Mouse (Mus musculus) B cell, adult 2 months (primary cell): Measurements from ENCODE around the gene Nlrx1.
A peak's percentile ranks its signal among the peaks of the same experiment; 100 is the strongest.

ENCODE experiments used
- DNase-seq, 2 experiments: peaks; one replicate each; pipeline ENCODE4 v3.0.0; 2022

Nlrx1 gene

DNA sequence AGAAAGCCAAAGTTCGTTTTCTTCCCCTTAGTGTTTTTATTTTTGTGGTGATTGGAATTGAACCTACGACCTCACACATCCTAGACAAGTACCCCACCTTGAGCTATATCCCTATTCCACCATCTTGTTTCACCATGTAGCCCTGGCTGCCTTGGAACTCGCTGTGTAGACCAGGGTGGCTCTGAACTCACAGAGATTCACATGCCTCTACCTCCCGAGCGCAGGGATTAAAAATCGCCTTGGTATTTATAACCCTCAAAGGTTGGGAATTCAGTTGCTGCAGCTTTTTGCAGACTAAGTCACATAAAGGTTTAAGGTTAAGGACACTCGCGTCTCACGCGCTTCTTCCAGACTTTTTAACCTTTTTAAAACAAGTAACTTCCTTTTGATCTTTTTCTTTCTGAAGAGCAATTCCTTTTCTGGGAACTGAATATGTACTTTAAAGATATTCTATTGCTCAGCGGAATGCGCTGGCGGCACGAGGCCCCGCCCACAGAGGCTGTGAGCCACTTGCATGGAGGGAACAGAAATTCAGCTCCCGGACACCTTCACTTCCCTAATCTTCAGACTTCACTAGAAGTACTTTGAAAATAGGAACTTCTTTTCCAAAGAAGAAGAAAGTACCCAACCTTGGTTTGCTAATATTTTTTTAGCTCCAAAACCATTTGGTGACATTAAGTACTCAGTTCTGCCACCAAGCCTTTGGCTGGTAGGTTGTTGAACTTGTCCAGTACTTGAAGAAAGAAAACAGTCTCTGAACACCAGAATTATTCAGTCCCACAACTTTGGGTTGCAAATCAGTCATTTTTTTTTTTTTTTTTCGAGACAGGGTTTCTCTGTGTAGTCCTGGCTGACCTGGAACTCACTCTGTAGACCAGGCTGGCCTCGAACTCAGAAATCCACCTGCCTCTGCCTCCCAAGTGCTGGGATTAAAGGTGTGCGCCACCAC, 33.6 kb downstream of the Nlrx1 start:
- DNase-seq = peak; percentile 71 to 74

- peak; percentile 99 for DNase-seq
These were observed 34.5 kb downstream of the Nlrx1 start, which contains the start of gene Cbl for GRCm38 (mm10) chr9:44233802-44234478. Cbl (minus strand) TSS chr9:44234049.

GRCm38 (mm10) chr9:44233021-44233801, 35.2 kb downstream of the Nlrx1 start:
- DNase-seq = peak; percentile 41 to 45

- DNase-seq = no peak
These were observed 36.8 kb downstream of the Nlrx1 start for GRCm38 (mm10) chr9:44231609-44232008.

- peak; percentile 33 to 38 for DNase-seq
These were observed 42.4 kb downstream of the Nlrx1 start for GRCm38 (mm10) chr9:44225993-44226392.

- DNase-seq = peak; percentile 41 to 43
These were observed 54.9 kb downstream of the Nlrx1 start for GRCm38 (mm10) chr9:44213538-44213937.

DNA sequence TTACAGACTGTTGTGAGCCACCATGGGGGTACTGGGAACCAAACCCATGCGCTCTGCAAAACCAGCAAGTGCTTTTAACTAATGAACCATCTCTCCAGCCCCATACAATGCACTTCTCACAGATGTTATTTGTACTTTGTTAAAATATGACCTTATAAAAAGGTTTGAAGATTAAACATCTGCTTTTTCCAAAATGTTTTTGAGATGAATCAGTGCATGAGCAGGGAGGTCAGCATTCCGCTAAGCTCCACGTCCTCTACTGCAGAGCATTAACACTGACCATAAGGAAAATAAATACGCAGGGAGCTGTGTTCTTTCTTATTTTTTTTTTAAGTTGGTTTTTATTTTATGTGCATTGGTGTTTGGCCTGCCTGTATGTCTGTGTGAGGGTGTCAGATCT, 56.0 kb downstream of the Nlrx1 start:
- no peak for DNase-seq

DNA sequence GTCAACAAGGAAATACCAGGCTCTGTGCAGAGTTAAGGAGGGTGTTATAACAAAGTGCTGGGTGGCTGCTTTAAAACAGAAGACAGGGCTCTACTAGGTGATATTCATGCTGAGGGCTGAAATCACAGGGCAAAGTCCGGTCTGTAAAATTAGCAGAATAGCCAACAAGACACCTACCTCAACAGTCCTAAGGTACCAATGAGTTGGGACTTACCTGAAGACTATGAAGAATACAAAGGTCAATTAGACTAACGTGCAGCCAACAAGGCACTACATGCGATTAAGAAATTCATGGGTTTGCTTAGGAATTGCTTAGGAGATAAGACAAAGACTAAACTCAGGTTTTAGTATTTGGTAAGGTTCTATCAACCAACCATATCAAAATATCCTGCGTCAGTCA, 59.0 kb downstream of the Nlrx1 start:
- DNase-seq = no peak

GRCm38 (mm10) chr9:44207840-44208239, 60.6 kb downstream of the Nlrx1 start:
- DNase-seq = no peak
